Mouse (Mus musculus) stomach, embryonic 16.5 days (tissue): ENCODE results near the gene Pcnx. TPM values are rescaled to one million over a fixed set of nuclear protein-coding genes. Genes with fewer than 3 reads are reported as not detected.
A peak's percentile ranks its signal among the peaks of the same experiment; 100 is the strongest.

Source experiments
- ATAC-seq: fragments of 200-750 bp; cut with Nextera tagmentation; 2 replicates; pipeline ENCODE4 v1.8.0; 2017; ENCODE audit warnings: moderate number of reproducible peaks, moderate TSS enrichment; ENCODE audit not compliant: insufficient read depth, low FRiP score
- H3K27ac ChIP-seq: fragments of 300-500 bp; sonication (generic); 2 replicates; pipeline ENCODE4 v1.5.1; 2014; ENCODE audit warnings: low read length
- H3K27me3 ChIP-seq: fragments of 300-500 bp; sonication (generic); 2 replicates; pipeline ENCODE4 v1.6.1; 2014; ENCODE audit warnings: low read length, control low read depth, mixed read lengths; ENCODE audit not compliant: control insufficient read depth, insufficient read depth
- H3K36me3 ChIP-seq: fragments of 300-500 bp; sonication (generic); 2 replicates; pipeline ENCODE4 v1.6.1; 2014; ENCODE audit warnings: low read length; ENCODE audit not compliant: control insufficient read depth, insufficient read depth
- H3K4me1 ChIP-seq: fragments of 300-500 bp; sonication (generic); 2 replicates; pipeline ENCODE4 v1.6.1; 2014; ENCODE audit warnings: low read length, control low read depth, mixed read lengths; ENCODE audit not compliant: control insufficient read depth, insufficient read depth
- H3K4me2 ChIP-seq: fragments of 300-500 bp; sonication (generic); 2 replicates; pipeline ENCODE4 v1.6.1; 2014; ENCODE audit warnings: low read depth, low read length, mixed read lengths
- H3K4me3 ChIP-seq: fragments of 300-500 bp; sonication (generic); replicated peaks from 2 replicates; pipeline ENCODE4 v1.5.1; 2014; ENCODE audit warnings: mild to moderate bottlenecking, low read length
- H3K9ac ChIP-seq: fragments of 300-500 bp; sonication (generic); 2 replicates; pipeline ENCODE4 v1.6.1; 2014; ENCODE audit warnings: low read length
- H3K9me3 ChIP-seq: fragments of 300-500 bp; sonication (generic); replicated peaks from 2 replicates; pipeline ENCODE4 v1.6.1; 2016; ENCODE audit warnings: low read length, control low read depth; ENCODE audit not compliant: control insufficient read depth
- WGBS: fragments of 180-500 bp; shearing (Covaris S2); extraction: QIAGEN DNeasy Blood & Tissue Kit; methylation state at CpG from one replicate; pipeline ENCODE4 v1.1.7; 2014; 5-methylcytosine and 5-hydroxymethylcytosine counted together
- polyA plus RNA-seq: library from polyadenylated mRNA; unstranded; fragments of >200 nt; fragmentation: Nextera tagmentation; extraction: Ambion mirVana; gene quantifications from 2 replicates; pipeline ENCODE4 v1.2.1, GENCODE M21; 2015

The Pcnx gene
- polyA plus RNA-seq, result 10.3 and 10.8 TPM in 2 replicates

- Histone ChIP-seq H3K4me1 (peaks cover 42% of the 10 kb centered on the region), H3K9me3 (no peaks in the 10 kb centered on the region), H3K9ac (peak within 1 kb of the TSS; percentile 95), H3K4me2 (peak within 1 kb of the TSS; percentile 72), H3K27me3 (no peaks in the 10 kb centered on the region), H3K36me3 (no peaks in the 10 kb centered on the region), H3K27ac (peak within 1 kb of the TSS; percentile 90), H3K4me3 (peak within 1 kb of the TSS; percentile 93)
- peak; percentile 87 for ATAC-seq
- whole genome bisulfite sequencing, result 3% methylated on average over 57 of the region's 83 CpGs
Measured at GRCm38 (mm10) chr12:81859351-81860307, at the start of gene Pcnx. TSS of gene Pcnx (plus strand) at chr12:81860023.

GRCm38 (mm10) chr12:81810417-81810816, 49.4 kb upstream of the Pcnx start:
- no peaks in the 10 kb centered on the region for H3K9me3 ChIP-seq
- H3K4me1 ChIP-seq, result peaks cover 6% of the 10 kb centered on the region; the same call in 1 of the 2 replicates
- no peaks in the 10 kb centered on the region for H3K27me3 ChIP-seq
- no peaks in the 10 kb centered on the region for H3K36me3 ChIP-seq
- H3K27ac ChIP-seq, result no peak overlapping the region
- WGBS, result 40% methylated on average over 8 of the region's 8 CpGs
- no peak overlapping the region for H3K4me2 ChIP-seq
- no peak overlapping the region for H3K4me3 ChIP-seq
- ATAC-seq, result no peak
- H3K9ac ChIP-seq, result no peak overlapping the region

- H3K9me3 ChIP-seq, result no peaks in the 10 kb centered on the region
- H3K9ac ChIP-seq, result no peak overlapping the region
- H3K4me1 ChIP-seq, result peaks cover 8% of the 10 kb centered on the region
- no peaks in the 10 kb centered on the region for H3K36me3 ChIP-seq
- H3K27me3 ChIP-seq, result no peaks in the 10 kb centered on the region
- no peak for ATAC-seq
- no peak overlapping the region for H3K27ac ChIP-seq
- H3K4me2 ChIP-seq, result no peak overlapping the region
- H3K4me3 ChIP-seq, result no peak overlapping the region
- 85% methylated on average over 5 of the region's 5 CpGs for WGBS
Measured at GRCm38 (mm10) chr12:81814742-81815141, 45.1 kb upstream of the Pcnx start.

GRCm38 (mm10) chr12:81816330-81817125, 43.3 kb upstream of the Pcnx start:
- no peak for ATAC-seq
- 22% methylated on average over 10 of the region's 10 CpGs for WGBS
- Histone ChIP-seq H3K27me3 (no peaks in the 10 kb centered on the region), H3K36me3 (no peaks in the 10 kb centered on the region), H3K9ac (no peak overlapping the region), H3K4me2 (peak overlapping the region; percentile 43), H3K9me3 (no peaks in the 10 kb centered on the region), H3K27ac (peak overlapping the region; percentile 10; the same call in 1 of the 2 replicates), H3K4me3 (no peak overlapping the region; the same call in 1 of the 2 replicates), H3K4me1 (peaks cover 8% of the 10 kb centered on the region)

- Histone ChIP-seq H3K9me3 (no peaks in the 10 kb centered on the region), H3K4me1 (peaks cover 8% of the 10 kb centered on the region), H3K4me3 (no peak overlapping the region; the same call in 1 of the 2 replicates), H3K9ac (no peak overlapping the region), H3K27me3 (no peaks in the 10 kb centered on the region), H3K36me3 (no peaks in the 10 kb centered on the region), H3K27ac (no peak overlapping the region), H3K4me2 (peak overlapping the region; percentile 43)
- no peak for ATAC-seq
- WGBS, result 40% methylated on average over 6 of the region's 6 CpGs
Measured at GRCm38 (mm10) chr12:81817126-81817505, 42.7 kb upstream of the Pcnx start.

GRCm38 (mm10) chr12:81820700-81821099, 39.1 kb upstream of the Pcnx start:
- no peak overlapping the region for H3K9ac ChIP-seq
- no peak overlapping the region for H3K4me2 ChIP-seq
- no peaks in the 10 kb centered on the region for H3K27me3 ChIP-seq
- no peaks in the 10 kb centered on the region for H3K9me3 ChIP-seq
- 85% methylated on average over 4 of the region's 4 CpGs for WGBS
- no peak for ATAC-seq
- H3K36me3 ChIP-seq, result no peaks in the 10 kb centered on the region
- no peak overlapping the region for H3K27ac ChIP-seq
- H3K4me3 ChIP-seq, result no peak overlapping the region
- peaks cover 8% of the 10 kb centered on the region for H3K4me1 ChIP-seq

GRCm38 (mm10) chr12:81822176-81822575, 37.6 kb upstream of the Pcnx start:
- no peaks in the 10 kb centered on the region for H3K9me3 ChIP-seq
- H3K27me3 ChIP-seq, result no peaks in the 10 kb centered on the region
- H3K4me2 ChIP-seq, result no peak overlapping the region
- WGBS, result 69% methylated on average over 4 of the region's 4 CpGs
- no peak for ATAC-seq
- H3K27ac ChIP-seq, result no peak overlapping the region
- H3K4me3 ChIP-seq, result no peak overlapping the region
- no peaks in the 10 kb centered on the region for H3K36me3 ChIP-seq
- no peak overlapping the region for H3K9ac ChIP-seq
- H3K4me1 ChIP-seq, result no peaks in the 10 kb centered on the region

GRCm38 (mm10) chr12:81822778-81823480, 36.9 kb upstream of the Pcnx start:
- no peaks in the 10 kb centered on the region for H3K9me3 ChIP-seq
- H3K4me3 ChIP-seq, result no peak overlapping the region
- H3K36me3 ChIP-seq, result no peaks in the 10 kb centered on the region
- no peaks in the 10 kb centered on the region for H3K4me1 ChIP-seq
- H3K27me3 ChIP-seq, result no peaks in the 10 kb centered on the region
- no peak for ATAC-seq
- H3K27ac ChIP-seq, result no peak overlapping the region
- H3K4me2 ChIP-seq, result no peak overlapping the region
- no peak overlapping the region for H3K9ac ChIP-seq
- 80% methylated on average over 4 of the region's 4 CpGs for WGBS
